Mouse (Mus musculus) kidney, postnatal 10 days (tissue): ENCODE measurements at regions not wholly inside any gene's neighbourhood (a gene's known extent, or its start where the extent isn't known, plus 50 kb on each side); places are given as distances from the start of the nearest gene placed in this dataset.

ENCODE experiments used
- DNase-seq: peaks from one replicate; pipeline ENCODE4 v3.0.0; 2021; ENCODE audit warnings: mixed read lengths

- no peak for DNase-seq
Measured at GRCm38 (mm10) chr5:72245382-72245781, 77.4 kb upstream of the Commd8 start.

DNA sequence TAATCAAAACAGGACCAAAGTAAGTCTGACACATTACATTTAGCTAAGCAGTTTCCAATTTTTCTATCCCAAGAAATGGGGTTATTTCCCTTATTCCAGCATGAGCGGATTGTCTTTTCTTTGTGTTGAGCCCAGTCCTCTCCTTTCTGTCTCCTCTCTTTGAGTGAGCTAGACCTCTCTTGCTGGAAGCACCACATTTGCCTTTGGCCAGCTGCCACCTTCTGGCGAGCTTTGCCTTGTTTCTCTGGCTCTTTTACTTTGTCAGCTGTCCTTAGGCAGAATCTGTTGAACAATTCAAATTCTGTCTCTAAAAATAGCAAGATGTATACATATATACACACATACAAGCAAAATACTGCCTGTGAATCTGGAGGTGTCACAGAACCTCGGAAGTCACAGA is 76.1 kb upstream of the Commd8 start:
- DNase-seq = peak; percentile 80

DNA sequence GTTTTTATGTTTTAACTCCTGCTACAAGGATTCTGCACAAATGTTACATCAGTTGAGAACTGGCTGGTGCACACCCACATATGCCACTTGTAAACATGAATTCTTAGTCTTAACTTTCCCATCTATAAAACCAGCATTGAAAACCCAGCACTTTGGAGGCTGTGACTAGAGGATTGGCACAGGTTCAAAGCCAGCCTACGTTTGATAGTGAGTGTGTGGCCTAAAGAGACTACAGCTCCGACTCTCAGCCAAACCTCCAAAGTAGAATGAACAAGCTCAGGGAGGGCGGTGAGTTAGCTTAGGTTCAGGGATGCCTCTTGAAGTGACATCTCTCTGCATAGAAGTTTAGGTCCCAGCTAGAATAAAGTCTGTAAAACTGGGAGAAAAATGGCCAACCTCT is 75.0 kb upstream of the Commd8 start:
- no peak for DNase-seq

DNA sequence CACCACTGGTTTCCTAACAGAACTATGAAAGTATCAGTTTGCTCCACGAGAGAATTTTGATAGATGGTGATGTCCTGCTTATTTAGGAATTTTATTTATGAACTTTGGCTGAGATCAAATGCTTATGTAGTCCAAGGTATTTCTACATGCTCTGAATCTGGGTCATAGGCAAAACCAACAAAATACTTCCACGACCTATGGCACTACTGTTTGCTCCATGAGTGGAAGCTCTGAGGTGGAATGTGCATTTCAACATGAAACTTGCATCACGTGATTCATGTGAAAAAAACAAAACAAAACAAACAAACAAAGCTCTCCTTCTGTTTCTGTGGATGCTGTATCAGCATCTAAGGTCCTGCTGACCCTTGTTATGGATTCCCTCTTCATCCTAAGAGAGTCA is 73.5 kb upstream of the Commd8 start:
- no peak for DNase-seq

GRCm38 (mm10) chr5:72240271-72240670 is 72.3 kb upstream of the Commd8 start:
- no peak for DNase-seq

DNA sequence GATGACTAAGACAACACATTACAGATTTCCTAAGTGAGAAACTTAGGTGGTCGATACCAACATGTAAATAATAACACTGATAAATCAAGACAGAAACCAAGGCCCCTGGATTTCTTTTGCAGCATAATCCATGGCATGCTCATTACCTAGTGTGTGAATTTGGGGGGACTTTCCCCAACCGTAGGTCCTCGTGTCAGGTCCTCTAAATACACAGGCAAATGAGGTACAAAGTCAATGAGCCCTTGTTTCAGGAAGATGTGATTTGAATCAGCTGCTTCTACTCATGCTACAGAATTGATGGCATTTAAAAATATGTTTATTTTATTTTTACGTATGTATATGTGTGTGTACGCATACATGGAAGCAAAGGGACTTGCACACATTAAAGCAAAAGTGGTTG is 59.0 kb upstream of the Commd8 start:
- no peak for DNase-seq

- no peak for DNase-seq
Measured at GRCm38 (mm10) chr5:72225576-72226298, 57.7 kb upstream of the Commd8 start.

DNA sequence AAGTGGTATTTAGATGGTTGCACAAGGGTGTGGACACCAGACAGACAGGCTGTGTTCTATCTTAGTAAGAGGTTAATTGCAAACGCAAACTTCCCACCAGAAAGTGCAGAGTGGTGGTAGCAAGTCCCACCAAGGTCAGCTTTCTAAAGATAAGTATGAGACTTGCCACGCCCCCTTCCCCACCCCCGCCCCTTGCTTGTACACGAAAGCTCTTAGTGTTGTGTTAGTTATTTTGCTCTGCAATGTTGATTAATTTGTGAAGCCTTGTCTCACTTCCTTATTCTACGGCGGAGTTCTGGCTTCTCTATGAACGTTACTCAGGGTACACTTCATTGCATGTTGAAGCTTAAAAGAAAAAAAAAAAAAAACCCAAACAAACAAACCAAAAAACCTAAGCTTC is 57.1 kb upstream of the Commd8 start:
- DNase-seq = no peak

DNA sequence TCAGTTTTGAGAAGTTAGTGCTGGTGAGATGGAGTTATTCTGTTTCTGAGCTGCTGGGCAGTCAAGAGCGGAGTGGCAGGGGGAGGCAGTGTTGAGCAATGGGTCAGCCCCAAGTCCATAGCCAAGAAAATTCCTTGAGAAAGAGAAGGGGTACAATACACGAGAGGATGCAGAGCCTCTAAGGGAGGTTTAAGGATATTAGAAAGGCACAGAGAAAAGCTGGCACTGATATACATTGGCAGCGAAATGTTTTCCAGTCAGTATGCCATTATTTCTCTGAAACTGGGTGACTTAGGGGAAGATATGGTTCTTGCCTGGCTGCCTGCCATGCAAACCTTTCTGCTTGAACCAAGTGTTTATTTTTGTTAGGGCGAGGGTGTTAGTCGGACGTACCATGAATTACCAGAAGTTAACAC is 56.6 kb upstream of the Commd8 start:
- DNase-seq = no peak

- DNase-seq = no peak
Measured at GRCm38 (mm10) chr5:72222902-72223301, 54.9 kb upstream of the Commd8 start.

DNA sequence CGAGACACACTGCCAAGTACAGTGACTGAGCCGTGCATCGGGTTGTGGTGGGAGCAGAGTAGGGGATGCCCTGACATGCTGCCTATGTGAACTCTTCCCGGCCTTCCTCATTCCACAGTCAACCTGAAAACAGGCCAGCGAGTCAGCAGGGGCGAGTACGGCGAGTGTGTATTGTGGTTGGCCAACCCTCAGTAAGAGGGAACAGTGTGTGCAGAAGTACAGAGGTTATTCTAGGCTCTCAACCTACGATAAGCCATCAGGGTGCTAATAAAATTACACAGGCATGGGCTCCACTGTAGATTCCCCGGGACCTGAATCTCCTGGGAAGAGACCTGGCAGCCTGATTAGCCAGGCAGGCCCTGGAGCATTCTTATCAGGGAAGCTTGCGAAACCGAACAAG is 51.7 kb upstream of the Commd8 start:
- no peak for DNase-seq

- DNase-seq = no peak
Measured at GRCm38 (mm10) chr5:72219248-72219647, 51.3 kb upstream of the Commd8 start.
